Mouse (Mus musculus) embryonic stem cell, embryonic (primary cell): ENCODE results near the gene Acads.

Experiments used
- CTCF ChIA-PET, 4 experiments: fragments of 300-600 bp in 2 of 4; fragments of 350-600 bp in 2 of 4; sonication (Branson Sonifier 250); formaldehyde crosslinking; loops; one replicate each; lab custom pipeline; 2022; ENCODE audit warnings: inconsistent platforms in 2 of 4; lab: Charles Lee
- POLR2A ChIA-PET, 4 experiments: fragments of 300-600 bp in 2 of 4; fragments of 350-600 bp in 2 of 4; sonication (Branson Sonifier 250); formaldehyde crosslinking; loops; one replicate each; lab custom pipeline; 2022; ENCODE audit warnings: antibody characterized with exemption in 4 of 4, inconsistent platforms in 1 of 4; lab: Charles Lee

Gene Acads

DNA sequence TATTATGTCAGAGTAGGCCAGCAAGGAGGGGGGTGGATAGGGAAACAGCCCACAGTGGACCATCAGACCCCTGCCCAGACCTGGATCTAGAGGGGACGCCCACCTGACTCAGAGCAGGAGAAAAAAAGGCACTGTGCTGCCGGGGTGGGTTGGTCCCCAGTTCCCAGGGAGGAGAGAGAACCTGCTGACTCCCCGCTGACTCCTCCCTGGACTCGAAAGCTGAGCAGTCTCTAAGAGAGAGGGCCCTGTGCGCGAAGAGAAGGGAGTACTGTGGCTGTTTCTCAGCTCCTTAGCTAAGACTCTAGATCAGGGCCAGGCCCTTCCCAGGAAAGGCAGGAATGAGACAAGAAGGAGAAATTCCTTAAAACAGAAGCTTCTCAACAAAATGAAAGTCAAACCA is 25.3 kb upstream of the Acads start:
- ChIA-PET CTCF (interaction anchor here in 3 of 4 experiments (0.6 to 2.7 kb wide), 12 partner anchors 9 to 165 kb away, joined by 3 to 14 read pairs (median 4); partner anchors contain the start of gene Unc119b (in 1 of the 3)), POLR2A (interaction anchor here (0.7 to 20.5 kb wide), 39 partner anchors 9 to 419 kb away, joined by 3 to 367 read pairs (median 4); partner anchors contain the start of genes Mlec (in 3 of the 4), Unc119b (in 3 of the 4), Acads (in 2 of the 4) and Dynll1 (in 1 of the 4))

DNA sequence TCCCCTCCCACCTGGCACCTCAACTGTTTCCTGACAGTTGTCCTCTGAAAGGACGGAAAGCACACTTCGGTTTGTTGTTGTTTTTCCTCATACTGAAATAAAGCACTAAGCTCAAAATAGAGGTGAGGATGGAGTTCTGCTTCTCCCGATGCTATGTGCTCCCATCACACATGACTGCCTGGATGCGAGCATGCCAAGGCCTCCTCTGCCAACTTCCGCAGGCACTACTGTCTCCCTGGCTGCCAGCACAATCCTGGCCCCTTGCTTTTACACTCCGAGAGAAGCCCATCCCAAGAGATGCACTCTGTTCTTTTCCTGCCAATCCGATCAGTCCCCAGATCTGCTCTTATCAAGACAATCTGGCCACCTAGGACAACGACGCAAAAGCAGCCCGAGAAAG is 24.4 kb upstream of the Acads start:
- ChIA-PET POLR2A (interaction anchor here (1.0 to 20.5 kb wide), 17 partner anchors 8 to 335 kb away, joined by 3 to 367 read pairs (median 6); partner anchors contain the start of genes Unc119b (in 3 of the 4), Mlec (in 2 of the 4), Acads (in 1 of the 4) and Dynll1 (in 1 of the 4)), CTCF (no interaction called here)

DNA sequence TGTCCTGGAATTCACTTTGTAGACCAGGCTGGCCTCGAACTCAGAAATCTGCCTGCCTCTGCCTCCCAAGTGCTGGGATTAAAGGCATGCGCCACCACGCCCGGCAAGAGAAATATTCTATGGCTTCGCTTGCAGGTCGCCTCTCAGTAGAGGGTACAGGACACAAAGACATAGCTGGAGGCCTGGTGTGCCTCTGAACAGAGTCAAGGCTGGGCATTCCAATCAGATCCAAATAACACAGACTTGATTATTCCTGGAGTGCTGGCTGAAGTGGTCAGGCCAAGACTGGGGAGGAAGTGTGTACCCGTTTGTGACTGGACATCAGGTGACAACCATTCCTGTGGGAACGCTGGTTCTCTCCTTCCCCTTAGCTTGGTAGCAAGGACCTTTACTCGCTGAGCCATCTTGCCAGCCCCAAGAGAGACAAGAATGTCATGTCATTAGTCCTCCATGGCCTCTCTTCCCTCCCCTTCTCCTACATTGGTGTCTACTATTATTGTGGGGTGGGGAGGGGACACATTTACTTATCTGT is 23.1 kb upstream of the Acads start:
- CTCF ChIA-PET, result interaction anchor here in 2 of 4 experiments (0.8 to 1.3 kb wide), 4 partner anchors 10 to 32 kb away, joined by 3 to 4 read pairs (median 4); no protein-coding TSS in a partner anchor
- POLR2A ChIA-PET, result interaction anchor here (0.7 to 20.5 kb wide), 23 partner anchors 7 to 159 kb away, joined by 3 to 367 read pairs (median 5); partner anchors contain the start of genes Mlec (in 3 of the 4), Unc119b (in 2 of the 4), Acads (in 1 of the 4) and Dynll1 (in 1 of the 4)

DNA sequence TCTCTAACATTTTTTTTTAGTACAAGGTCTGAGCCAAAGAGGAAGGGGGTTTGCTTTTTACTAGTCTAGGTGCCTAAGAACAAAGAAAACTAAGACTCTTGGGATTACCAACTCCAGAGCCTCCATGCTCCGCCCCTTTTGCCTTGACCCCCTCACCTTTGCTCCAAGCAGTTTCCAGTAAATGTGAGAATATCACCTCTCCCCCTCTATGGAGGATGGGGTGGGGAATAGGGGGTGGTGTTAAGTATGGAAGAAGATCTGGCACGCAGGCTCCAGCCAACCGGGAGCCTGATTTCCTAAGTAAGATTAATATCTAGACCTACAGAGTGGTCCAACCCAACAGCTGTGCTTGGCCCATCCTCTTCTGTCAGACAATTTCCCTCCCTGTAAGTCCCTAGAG is 21.6 kb upstream of the Acads start:
- ChIA-PET CTCF (no interaction called here), POLR2A (interaction anchor here in 3 of 4 experiments (0.8 to 20.5 kb wide), 8 partner anchors 11 to 63 kb away, joined by 3 to 367 read pairs (median 6); partner anchors contain the start of gene Mlec (in 2 of the 3))

DNA sequence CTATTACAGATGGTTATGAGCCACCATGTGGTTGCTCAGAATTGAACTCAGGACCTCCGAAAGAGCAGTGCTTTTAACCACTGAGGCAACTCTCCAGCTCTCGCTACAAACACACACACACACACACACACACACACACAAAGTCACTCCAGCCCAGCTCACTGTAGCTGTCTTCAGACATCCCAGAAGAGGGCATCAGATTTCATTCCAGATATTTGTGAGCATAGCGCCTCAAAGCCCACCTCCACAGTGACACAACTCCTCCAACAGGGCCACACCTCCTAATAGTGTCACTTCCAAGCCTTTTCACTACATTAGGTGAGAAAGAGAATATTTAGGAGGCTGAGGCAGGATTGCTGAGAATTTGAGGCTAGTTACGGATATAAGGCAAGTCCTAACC is 20.0 kb upstream of the Acads start:
- ChIA-PET CTCF (interaction anchor here in 1 of 4 experiments (0.6 kb wide), 1 partner anchor 50 kb away, joined by 3 read pairs; no protein-coding TSS in a partner anchor), POLR2A (interaction anchor here in 3 of 4 experiments (0.6 to 20.5 kb wide), 6 partner anchors 14 to 97 kb away, joined by 3 to 367 read pairs (median 6); partner anchors contain the start of gene Mlec (in 2 of the 3))

DNA sequence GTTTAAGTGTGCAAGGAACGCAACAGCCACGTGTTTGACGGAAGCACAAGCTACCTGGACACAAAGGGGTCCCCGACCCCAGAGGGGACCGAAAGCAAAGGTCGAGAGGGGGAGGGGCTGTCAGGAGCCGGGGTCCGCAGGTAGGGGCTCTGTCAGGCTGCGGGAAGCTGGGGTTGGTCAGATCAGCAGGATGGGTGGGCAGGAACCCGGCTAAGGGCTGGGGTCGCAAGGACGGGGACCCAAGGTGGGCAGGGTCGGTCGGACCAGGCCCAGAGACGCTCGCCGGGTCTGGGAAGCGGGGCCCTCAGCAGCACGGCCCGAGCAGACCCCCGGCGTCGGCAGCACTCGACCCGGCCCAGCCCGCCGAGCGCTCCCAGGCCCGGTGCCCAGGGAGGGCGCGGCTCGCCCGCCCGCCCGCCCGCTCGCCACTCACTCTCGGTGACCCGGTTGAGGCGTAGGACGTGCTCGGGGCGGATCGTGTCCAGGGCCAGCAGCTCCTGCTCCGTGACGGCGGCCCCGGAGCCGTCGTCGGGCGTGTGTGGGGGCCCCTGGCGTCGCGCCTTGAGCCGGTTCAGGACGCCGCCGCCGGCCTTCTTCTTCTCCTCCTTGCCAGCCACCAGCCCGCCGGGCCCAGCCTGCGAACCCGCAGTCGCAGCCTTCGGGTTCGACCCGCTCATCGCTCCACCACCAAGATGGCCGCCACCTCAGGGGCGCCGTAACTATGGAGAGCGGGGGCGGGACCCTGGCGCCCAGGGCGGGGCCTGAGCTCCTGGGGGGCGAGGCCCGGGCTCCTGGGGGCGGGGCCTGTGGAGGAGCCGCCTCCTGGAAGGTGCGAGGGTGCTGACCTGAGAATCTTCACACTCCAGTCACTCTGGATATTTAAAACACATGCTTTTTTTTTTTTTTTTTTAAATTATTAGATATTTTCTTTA is 15.4 kb upstream of the Acads start, which contains the start of gene Unc119b:
Gene Unc119b, minus strand, starts transcription at position 742 of the 932 bp plus-strand sequence.
- CTCF ChIA-PET, result interaction anchor here (0.6 to 3.4 kb wide), 34 partner anchors 9 to 1360 kb away, joined by 3 to 14 read pairs (median 4); partner anchors contain the start of gene Cabp1 (in 1 of the 4)
- POLR2A ChIA-PET, result interaction anchor here (0.6 to 20.5 kb wide), 68 partner anchors 7 to 961 kb away, joined by 3 to 367 read pairs (median 4); partner anchors contain the start of genes Acads (in 3 of the 4), Mlec (in 3 of the 4), 2210016L21Rik (in 1 of the 4) and Dynll1 (in 1 of the 4)

DNA sequence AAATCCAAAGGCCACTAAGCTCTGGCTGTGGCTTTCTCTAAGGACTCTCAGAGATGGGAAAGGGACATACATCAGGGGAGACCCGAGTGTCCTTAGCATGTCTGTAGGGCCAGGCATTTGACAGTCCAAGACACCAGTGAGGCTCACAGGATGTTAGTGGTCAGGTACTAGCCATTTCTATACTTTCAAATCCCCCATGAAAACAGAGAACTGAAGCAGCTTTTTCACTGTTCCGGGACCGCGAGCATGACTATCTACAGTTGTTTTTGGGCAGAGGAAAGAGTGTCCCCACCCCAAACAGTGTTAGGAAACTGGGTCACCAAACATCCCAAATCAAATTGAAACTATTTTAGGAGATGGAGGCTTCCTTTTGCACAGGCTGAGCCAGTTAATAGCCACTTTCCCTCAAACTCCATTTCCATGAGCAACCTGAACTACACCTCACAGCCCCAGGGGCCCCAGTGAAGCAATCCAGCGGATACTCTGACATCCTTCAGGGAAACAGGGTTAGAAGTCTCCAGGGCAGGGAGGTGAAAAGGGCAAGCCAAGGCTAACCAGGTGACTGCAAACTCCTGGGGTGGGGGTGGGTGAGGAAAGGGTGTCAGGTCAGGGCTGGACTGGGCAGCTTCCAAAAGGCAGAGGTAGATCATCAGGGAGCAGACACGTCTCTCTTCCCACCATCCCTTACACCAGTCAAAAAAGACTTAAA is 14.4 kb upstream of the Acads start:
- ChIA-PET CTCF (interaction anchor here in 3 of 4 experiments (0.7 to 2.8 kb wide), 4 partner anchors 8 to 33 kb away, joined by 3 to 13 read pairs (median 9); no protein-coding TSS in a partner anchor), POLR2A (interaction anchor here in 3 of 4 experiments (0.6 to 20.5 kb wide), 24 partner anchors 8 to 381 kb away, joined by 3 to 367 read pairs (median 8); partner anchors contain the start of genes Acads (in 2 of the 3) and Mlec (in 2 of the 3))

DNA sequence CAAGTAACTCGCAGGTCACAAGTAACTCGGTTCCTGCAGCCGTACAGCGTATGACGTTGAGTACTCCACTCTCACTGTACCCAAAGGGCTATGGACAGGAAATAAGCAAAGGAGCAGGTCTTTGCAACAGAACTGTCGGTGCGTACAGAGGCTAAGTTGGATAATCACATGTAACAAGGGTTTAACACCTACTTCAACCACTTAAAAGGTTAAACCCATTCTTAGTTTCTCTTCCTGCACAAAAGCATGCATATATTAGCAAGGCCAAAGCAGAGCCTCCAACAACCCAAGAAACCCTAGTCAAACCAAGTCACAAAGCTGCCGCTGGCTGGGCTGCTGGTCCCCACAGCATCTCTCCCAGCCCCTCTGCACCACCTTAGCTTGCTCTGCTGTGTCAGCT is 13.3 kb upstream of the Acads start:
- POLR2A ChIA-PET, result interaction anchor here in 2 of 4 experiments (0.7 to 20.5 kb wide), 9 partner anchors 11 to 176 kb away, joined by 3 to 367 read pairs (median 4); partner anchors contain the start of genes Mlec (in 2 of the 2) and Acads (in 1 of the 2)
- CTCF ChIA-PET, result interaction anchor here in 2 of 4 experiments (0.6 to 0.8 kb wide), 3 partner anchors 21 to 305 kb away, joined by 3 to 4 read pairs (median 3); no protein-coding TSS in a partner anchor

DNA sequence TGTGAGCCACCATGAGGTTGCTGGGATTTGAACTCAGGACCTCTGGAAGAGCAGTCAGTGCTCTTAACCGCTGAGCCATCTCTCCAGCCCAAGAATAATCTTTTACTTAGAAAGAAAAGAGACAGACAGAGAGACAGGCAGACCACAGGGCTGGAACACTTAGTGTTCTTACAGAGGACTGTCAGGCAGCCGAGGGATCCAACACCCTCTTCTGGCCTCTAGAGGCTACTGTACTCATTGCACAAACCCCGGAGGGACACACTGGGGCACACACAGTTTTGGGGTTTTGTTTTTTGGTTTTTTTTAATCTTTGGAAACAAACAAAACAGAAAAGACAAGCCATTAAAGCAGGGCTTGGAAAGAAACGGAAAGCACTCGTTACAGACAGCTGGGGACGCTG is 10.2 kb upstream of the Acads start:
- POLR2A ChIA-PET, result interaction anchor here in 2 of 4 experiments (0.9 to 20.5 kb wide), 3 partner anchors 13 to 27 kb away, joined by 3 to 367 read pairs (median 3); partner anchors contain the start of gene Mlec (in 1 of the 2)
- CTCF ChIA-PET, result no interaction called here

DNA sequence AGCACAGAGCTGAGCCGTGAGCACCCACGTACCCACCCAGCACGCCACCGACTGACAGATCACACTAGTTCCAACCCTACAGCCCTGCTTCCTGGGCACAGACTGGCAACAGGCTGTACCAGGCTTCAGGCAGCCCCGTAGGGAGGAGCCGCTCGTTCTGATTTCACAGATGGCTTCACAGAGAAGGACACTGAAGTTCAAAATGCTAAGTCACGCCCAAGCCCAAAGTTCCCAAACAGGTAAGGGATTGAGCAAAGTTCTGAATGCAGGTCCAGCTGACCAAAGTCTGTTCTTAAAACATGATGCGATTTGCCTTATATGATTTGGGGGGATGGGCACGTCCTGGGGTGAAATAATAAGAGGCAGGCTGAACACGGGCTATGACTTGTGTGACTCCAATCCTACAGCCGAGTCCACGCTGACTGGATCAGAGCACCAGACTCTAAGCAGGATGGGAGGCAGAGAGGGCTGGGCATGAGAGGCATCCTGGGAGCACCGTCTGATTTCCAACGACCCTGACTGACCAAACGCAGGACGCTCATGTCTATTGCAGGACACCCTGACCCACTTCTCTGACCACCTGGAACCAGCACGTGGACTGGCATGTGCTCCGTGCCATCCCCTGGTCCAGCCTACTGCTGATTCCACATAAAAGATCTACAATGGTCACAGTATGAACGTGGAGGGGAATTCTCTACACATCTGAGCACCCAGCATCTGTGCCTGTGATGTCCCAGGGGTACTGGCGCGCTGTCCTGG is 8.5 kb upstream of the Acads start:
- POLR2A ChIA-PET, result interaction anchor here in 3 of 4 experiments (0.5 to 3.3 kb wide), 9 partner anchors 8 to 363 kb away, joined by 3 to 19 read pairs (median 3); no protein-coding TSS in a partner anchor
- CTCF ChIA-PET, result interaction anchor here in 2 of 4 experiments (0.7 to 2.2 kb wide), 4 partner anchors 10 to 38 kb away, joined by 3 to 7 read pairs (median 6); partner anchors contain the start of gene Mlec (in 1 of the 2)

DNA sequence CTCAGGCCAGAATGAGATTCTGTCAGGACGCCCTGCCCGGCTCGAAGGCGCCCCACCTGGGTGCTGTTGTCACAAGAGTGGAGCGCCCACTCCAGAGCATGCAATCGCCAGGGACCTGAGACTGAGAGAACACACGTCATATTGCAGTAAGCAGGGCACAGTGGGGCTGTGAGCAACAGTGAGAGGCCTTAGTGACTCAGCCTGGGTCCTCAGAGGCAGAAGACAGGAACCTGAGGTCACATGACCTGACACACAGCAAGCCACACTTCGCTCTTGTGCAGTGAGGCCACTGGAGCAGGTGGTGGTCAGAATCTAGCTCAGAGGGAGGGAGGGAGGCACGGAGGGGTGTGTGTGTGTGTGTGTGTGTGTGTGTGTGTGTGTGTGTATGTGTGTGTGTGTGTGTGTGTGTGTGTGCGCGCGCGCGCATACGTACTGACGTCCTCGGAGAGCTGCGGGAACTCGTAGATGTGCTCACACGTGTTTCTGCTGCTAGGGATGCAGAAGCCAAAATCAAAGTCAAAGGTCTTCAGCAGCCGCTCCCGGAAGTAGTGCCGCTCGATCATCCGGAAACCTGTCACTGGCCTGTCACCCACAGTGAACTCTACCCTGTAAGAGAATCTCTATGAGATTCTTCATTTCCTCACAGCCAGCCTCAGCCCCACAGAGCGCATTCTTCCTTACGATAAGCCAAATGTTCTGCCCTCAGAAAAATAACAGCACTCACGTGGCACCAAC is 7.6 kb upstream of the Acads start:
- POLR2A ChIA-PET, result interaction anchor here in 3 of 4 experiments (0.6 to 3.3 kb wide), 15 partner anchors 8 to 364 kb away, joined by 3 to 23 read pairs (median 3); partner anchors contain the start of genes Cabp1 (in 1 of the 3), Mlec (in 1 of the 3) and Unc119b (in 1 of the 3)
- CTCF ChIA-PET, result interaction anchor here in 3 of 4 experiments (0.6 to 2.3 kb wide), 9 partner anchors 9 to 148 kb away, joined by 3 to 14 read pairs (median 5); partner anchors contain the start of gene Mlec (in 1 of the 3)

DNA sequence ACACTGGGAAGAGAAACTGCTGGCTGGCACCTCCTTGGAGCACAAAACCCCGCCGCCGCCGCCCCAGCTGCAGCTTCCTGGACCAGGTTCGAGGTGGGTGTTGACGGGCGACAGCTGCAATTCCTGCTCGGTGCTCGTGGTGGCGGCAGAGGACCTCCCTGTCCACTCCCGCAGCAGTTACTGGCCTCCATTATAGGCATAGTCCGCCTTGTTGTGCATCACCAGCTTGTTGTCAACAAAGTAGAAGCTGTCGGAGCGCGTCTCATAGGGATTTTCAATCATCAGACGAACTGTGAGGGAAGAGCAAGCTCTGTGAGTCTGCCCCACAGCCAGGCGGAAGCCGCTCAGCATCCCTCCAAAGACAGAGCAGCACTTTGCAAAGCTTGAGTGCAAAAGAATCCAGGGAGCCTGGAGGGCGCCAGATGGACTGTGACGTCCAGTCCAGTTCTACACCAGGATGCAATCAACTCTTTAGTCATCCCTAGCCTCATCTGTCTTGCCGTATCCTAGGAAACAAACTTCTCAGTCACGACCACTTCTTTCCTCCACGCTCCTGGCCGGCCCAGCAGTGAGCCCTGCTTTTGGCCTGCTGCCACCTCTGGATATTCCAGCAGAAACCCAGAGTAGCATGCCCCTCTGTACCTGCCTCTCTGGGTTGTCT is 6.2 kb upstream of the Acads start:
- ChIA-PET CTCF (interaction anchor here (0.5 to 2.3 kb wide), 58 partner anchors 9 to 1438 kb away, joined by 3 to 24 read pairs (median 4); partner anchors contain the start of genes Unc119b (in 4 of the 4), Mlec (in 2 of the 4), Cabp1 (in 1 of the 4) and Pop5 (in 1 of the 4)), POLR2A (interaction anchor here (0.7 to 3.3 kb wide), 42 partner anchors 9 to 372 kb away, joined by 3 to 23 read pairs (median 4); partner anchors contain the start of genes Unc119b (in 3 of the 4), Pop5 (in 2 of the 4), Rnf10 (in 2 of the 4) and Hnf1a (in 1 of the 4))

DNA sequence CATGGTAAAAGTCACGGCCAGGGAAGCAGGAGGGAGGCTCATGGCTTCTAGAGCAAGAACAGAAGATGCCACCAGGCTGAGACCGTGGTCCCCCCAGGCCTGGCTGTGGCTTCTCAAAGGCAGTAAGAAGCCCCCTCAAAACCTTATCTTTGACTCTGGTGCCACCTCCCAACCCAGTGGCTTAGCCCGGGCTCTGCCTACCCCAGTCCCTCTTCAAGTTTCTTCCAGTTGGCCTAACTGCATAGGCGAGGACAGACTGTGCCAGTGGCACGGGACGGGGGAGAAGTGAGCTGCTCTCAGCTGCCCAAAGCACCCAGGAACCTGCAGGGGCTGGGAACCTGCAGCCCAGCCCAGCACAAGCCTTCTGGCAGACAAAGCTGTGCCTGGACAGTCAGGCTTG is 5.5 kb upstream of the Acads start:
- ChIA-PET POLR2A (interaction anchor here (0.7 to 3.3 kb wide), 39 partner anchors 10 to 372 kb away, joined by 3 to 23 read pairs (median 4); partner anchors contain the start of genes Unc119b (in 3 of the 4), Pop5 (in 2 of the 4), Rnf10 (in 2 of the 4) and Hnf1a (in 1 of the 4)), CTCF (interaction anchor here (0.5 to 2.3 kb wide), 55 partner anchors 9 to 1439 kb away, joined by 3 to 18 read pairs (median 4); partner anchors contain the start of genes Unc119b (in 4 of the 4), Cabp1 (in 1 of the 4), Mlec (in 1 of the 4) and Pop5 (in 1 of the 4))

DNA sequence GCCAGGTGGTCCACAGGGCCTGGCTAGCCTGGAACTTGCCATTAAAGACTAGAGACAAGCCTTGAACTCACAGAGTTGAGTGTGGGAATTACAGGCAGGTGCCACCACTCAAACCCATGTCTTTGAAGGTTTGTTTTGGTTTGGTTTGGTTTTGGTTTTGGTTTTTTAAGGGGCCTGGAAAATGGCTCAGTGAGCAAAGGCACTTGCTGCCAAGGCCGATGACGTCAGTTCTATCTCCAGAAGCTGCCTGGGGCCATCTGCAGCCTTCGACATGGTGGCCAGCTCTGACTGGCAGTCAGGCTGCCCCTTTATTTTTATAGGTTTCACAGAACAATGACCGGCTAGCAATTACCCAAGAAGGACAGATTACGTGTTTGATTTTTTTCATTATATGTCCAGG is 1.8 kb upstream of the Acads start:
- ChIA-PET CTCF (interaction anchor here in 2 of 4 experiments (0.6 to 0.8 kb wide), 2 partner anchors 40 to 499 kb away, joined by 4 to 5 read pairs; no protein-coding TSS in a partner anchor), POLR2A (interaction anchor here in 3 of 4 experiments (0.6 to 5.4 kb wide), 11 partner anchors 9 to 1944 kb away, joined by 3 to 30 read pairs (median 4); partner anchors contain the start of gene Unc119b (in 2 of the 3))
